Mouse (Mus musculus) kidney, embryonic 15.5 days (tissue): ENCODE data around the gene Stpg2. TPM values are rescaled to one million over a fixed set of nuclear protein-coding genes. Genes with fewer than 3 reads are reported as not detected.
"Not testable (repeated sequence)": the region's sequence is repeated elsewhere in the genome, so short reads cannot be mapped to it uniquely, and the experiment has no call there.

Experiments
- ATAC-seq: fragments of 200-750 bp; cut with Nextera tagmentation; replicated peaks from 2 replicates; pipeline ENCODE4 v1.8.0; 2017; ENCODE audit warnings: moderate TSS enrichment; ENCODE audit not compliant: low FRiP score
- H3K27ac ChIP-seq: fragments of 300-500 bp; sonication (generic); 2 replicates; pipeline ENCODE4 v1.5.1; 2015; ENCODE audit warnings: mild to moderate bottlenecking, inconsistent platforms
- H3K27me3 ChIP-seq: fragments of 300-500 bp; sonication (generic); 2 replicates; pipeline ENCODE4 v1.6.1; 2015; ENCODE audit warnings: inconsistent platforms
- H3K36me3 ChIP-seq: fragments of 300-500 bp; sonication (generic); 2 replicates; pipeline ENCODE4 v1.6.1; 2015; ENCODE audit warnings: inconsistent platforms
- H3K4me1 ChIP-seq: fragments of 300-500 bp; sonication (generic); 2 replicates; pipeline ENCODE4 v1.6.1; 2015; ENCODE audit warnings: inconsistent platforms
- H3K4me2 ChIP-seq: fragments of 300-500 bp; sonication (generic); 2 replicates; pipeline ENCODE4 v1.6.1; 2015; ENCODE audit warnings: moderate library complexity, mild to moderate bottlenecking, inconsistent platforms
- H3K4me3 ChIP-seq: fragments of 300-500 bp; sonication (generic); replicated peaks from 2 replicates; pipeline ENCODE4 v1.5.1; 2015; ENCODE audit warnings: mild to moderate bottlenecking, inconsistent platforms
- H3K9ac ChIP-seq: fragments of 300-500 bp; sonication (generic); 2 replicates; pipeline ENCODE4 v1.6.1; 2015; ENCODE audit warnings: mild to moderate bottlenecking, inconsistent platforms
- H3K9me3 ChIP-seq: fragments of 300-500 bp; sonication (generic); replicated peaks from 2 replicates; pipeline ENCODE4 v1.6.1; 2016; ENCODE audit warnings: inconsistent platforms
- WGBS: fragments of 180-500 bp; shearing (Covaris S2); methylation state at CpG from one replicate; pipeline ENCODE4 v1.1.7; 2015; ENCODE audit warnings: mixed read lengths; 5-methylcytosine and 5-hydroxymethylcytosine counted together
- polyA plus RNA-seq: library from polyadenylated mRNA; unstranded; fragments of >200 nt; fragmentation: Nextera tagmentation; extraction: Ambion mirVana; gene quantifications from 2 replicates; pipeline ENCODE4 v1.2.1, GENCODE M21; 2015

Stpg2 gene
- polyA plus RNA-seq, 1 experiment from 2014 or later = 0.12 TPM

DNA sequence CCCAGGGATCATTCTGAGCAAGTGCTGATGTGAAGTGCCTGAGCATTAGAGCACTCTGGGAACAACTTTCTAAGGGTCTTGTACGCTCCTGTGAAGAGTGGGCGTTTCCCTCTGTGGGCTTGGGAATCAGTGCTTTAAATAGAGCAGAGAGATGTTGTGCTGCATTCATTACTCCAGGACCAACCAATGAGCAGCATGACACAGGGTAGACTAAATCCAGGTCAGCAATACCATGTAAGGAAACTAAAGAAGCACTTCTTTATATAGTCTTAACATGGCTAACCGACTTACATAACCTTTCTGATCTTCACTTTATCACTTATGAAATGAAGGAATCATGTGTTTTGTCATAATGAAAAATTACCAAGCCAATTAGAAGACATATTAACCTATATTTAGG is 290.4 kb downstream of the Stpg2 start:
- H3K4me2 ChIP-seq = no peak overlapping the region
- no peak overlapping the region for H3K4me3 ChIP-seq
- ATAC-seq = no peak
- no peaks in the 10 kb centered on the region for H3K9me3 ChIP-seq
- no peaks in the 10 kb centered on the region for H3K4me1 ChIP-seq
- H3K27me3 ChIP-seq = no peaks in the 10 kb centered on the region
- H3K36me3 ChIP-seq = no peaks in the 10 kb centered on the region
- H3K9ac ChIP-seq = no peak overlapping the region
- no peak overlapping the region for H3K27ac ChIP-seq
- WGBS = 72% methylated on average over 3 of the region's 3 CpGs

DNA sequence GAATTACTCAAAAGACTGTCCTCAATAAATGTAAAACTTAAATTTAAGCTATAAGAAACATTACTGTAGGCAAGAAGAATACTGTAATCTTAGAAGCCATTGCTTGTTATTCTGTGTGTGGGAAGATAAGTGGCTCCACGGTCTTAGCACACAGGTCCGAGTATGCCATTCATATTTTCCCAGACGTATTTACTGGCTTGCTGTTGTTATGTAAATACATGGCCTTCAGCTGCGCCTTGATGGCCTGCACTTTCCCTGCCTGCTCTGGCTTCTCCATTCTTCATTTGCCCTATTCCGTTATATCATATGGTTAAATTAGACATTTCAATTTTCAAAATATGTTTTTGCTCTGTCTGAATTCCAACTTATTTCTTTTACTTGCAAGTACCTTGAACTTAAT is 296.7 kb downstream of the Stpg2 start:
- no peak overlapping the region for H3K4me2 ChIP-seq
- H3K27me3 ChIP-seq = no peaks in the 10 kb centered on the region
- no peak overlapping the region for H3K27ac ChIP-seq
- no peak overlapping the region for H3K9ac ChIP-seq
- no peaks in the 10 kb centered on the region for H3K4me1 ChIP-seq
- no peaks in the 10 kb centered on the region for H3K36me3 ChIP-seq
- no peaks in the 10 kb centered on the region for H3K9me3 ChIP-seq
- H3K4me3 ChIP-seq = no peak overlapping the region
- ATAC-seq = no peak
- WGBS = 65% methylated on average over 5 of the region's 5 CpGs

DNA sequence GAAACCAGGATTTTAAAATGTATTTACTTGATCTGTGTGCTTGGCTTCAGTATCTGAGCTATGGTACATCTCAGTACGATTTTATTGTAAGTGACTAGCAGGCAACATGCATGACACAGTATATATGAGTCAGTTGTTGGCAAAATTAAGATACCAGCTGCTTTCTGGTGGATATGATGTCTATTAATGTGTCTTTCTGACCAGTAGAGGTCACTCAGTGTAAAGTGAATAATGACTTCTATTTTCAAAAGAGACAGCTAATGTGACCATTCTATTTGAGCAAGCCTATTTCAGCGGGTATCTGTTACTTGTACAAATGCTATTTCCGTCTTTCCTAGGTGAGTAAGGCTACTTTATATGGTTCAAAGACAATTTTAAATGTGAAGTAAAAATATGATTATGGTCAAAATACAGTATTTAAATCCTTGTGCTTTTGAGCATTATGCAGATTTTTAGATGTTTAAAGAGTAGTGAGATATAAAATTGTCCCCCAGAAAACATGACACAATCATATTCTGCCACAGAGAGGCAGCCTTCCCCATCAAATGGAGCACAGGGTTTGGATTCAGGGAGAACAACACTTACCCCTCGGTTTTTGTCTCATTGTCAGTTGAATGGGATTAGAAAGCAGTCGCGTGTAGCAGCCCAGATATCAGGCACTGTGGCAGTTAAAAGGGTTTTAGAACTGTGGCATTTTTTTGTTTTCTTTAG is 303.9 kb downstream of the Stpg2 start:
- ATAC-seq = peak; percentile 67; the same call in 1 of the 2 replicates
- no peaks in the 10 kb centered on the region for H3K9me3 ChIP-seq
- no peak overlapping the region for H3K27ac ChIP-seq
- no peak overlapping the region for H3K9ac ChIP-seq
- 53% methylated on average over 6 of the region's 6 CpGs for WGBS
- H3K27me3 ChIP-seq = no peaks in the 10 kb centered on the region
- H3K4me1 ChIP-seq = no peaks in the 10 kb centered on the region
- no peak overlapping the region for H3K4me3 ChIP-seq
- H3K4me2 ChIP-seq = no peak overlapping the region
- H3K36me3 ChIP-seq = no peaks in the 10 kb centered on the region

DNA sequence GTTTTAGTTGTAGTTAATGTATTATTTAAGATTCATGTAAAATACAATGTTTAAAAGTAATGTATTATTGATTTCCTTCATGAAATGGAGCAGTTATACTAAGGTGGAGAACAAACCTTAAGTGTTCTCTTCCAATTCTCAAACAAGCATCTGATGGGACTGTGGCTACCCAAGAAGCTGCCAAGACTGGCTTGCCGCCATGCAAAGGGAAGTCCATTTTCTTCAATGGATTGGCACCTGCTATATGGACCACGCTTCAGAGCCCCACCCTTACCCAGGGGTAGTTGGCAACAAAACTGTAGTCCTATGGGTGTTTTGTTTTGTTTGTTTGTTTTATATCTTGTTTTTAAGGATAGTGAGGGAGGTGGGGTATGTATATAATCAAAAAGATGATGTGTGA is 373.0 kb downstream of the Stpg2 start:
- H3K4me3 ChIP-seq = no peak overlapping the region
- no peaks in the 10 kb centered on the region for H3K36me3 ChIP-seq
- no peaks in the 10 kb centered on the region for H3K4me1 ChIP-seq
- H3K27ac ChIP-seq = no peak overlapping the region
- no peaks in the 10 kb centered on the region for H3K27me3 ChIP-seq
- WGBS = 94% methylated on average over 2 of the region's 2 CpGs
- no peak for ATAC-seq
- H3K9ac ChIP-seq = no peak overlapping the region
- no peaks in the 10 kb centered on the region for H3K9me3 ChIP-seq
- H3K4me2 ChIP-seq = no peak overlapping the region

DNA sequence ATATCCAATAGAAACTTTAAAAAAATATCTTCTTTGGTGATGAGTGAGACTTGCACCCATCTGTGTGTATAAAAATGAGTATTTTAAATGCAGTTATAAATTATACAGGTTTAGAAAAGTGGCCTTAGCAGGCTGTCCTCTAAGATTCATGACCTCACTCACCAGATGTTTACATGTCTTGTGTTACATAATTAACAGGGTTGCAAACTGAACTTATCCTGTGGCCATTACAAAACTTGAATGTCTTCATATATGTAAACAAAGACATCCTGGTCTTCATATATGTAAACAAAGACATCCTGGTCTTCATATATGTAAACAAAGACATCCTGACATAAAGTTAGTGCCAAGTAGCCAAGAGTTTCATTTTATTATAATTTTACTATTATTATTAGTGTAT is 375.8 kb downstream of the Stpg2 start:
- H3K36me3 ChIP-seq = no peaks in the 10 kb centered on the region
- H3K27ac ChIP-seq = no peak overlapping the region
- no peak for ATAC-seq
- no peak overlapping the region for H3K9ac ChIP-seq
- no peak overlapping the region for H3K4me3 ChIP-seq
- no peaks in the 10 kb centered on the region for H3K27me3 ChIP-seq
- H3K4me2 ChIP-seq = no peak overlapping the region
- H3K9me3 ChIP-seq = no peaks in the 10 kb centered on the region
- H3K4me1 ChIP-seq = no peaks in the 10 kb centered on the region

DNA sequence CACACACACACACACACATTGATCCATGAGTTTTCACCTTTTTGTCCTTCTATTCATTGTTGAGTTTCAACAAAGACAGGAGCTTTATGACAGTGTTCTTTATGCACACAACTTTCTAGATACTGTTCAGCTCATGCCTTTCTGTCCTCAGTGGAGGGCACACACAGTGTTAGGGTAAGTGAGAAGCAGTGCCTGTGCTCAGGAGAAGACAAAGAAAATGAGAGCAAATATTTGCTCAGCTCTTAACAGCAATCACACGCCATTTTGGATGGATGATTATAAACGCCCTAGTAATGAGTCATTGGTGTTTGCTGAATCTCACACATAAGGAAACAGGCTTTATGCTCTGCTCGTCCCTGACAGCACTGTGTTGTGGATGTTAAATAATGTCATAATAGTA is 394.0 kb downstream of the Stpg2 start:
- 77% methylated on average over 3 of the region's 3 CpGs for WGBS
- no peak overlapping the region for H3K9ac ChIP-seq
- H3K4me1 ChIP-seq = no peaks in the 10 kb centered on the region
- H3K27me3 ChIP-seq = no peaks in the 10 kb centered on the region
- ATAC-seq = no peak
- H3K27ac ChIP-seq = no peak overlapping the region
- no peaks in the 10 kb centered on the region for H3K9me3 ChIP-seq
- H3K4me2 ChIP-seq = no peak overlapping the region
- H3K4me3 ChIP-seq = no peak overlapping the region
- H3K36me3 ChIP-seq = no peaks in the 10 kb centered on the region

DNA sequence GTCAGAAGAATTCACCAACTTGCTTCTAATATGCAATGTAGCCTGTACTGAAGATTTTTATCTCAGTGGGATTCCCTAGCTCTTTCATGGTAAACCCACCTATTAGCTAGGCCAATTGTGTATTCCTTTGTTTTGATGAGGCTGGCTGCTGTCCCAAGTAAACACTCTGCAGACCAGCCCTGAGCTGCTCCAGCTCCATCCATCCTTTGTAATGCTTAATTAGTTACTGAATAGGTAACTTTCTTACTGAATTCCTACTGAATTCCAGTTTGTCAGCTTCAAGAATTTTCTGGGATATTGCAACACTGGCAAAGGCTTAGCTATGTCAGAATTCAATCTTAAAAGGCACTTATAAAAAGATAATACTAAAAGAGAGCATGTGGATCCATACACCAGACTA is 402.8 kb downstream of the Stpg2 start:
- not testable (repeated sequence) for H3K9ac ChIP-seq, H3K27ac ChIP-seq, H3K4me1 ChIP-seq, H3K9me3 ChIP-seq, H3K4me3 ChIP-seq, H3K27me3 ChIP-seq, H3K36me3 ChIP-seq, H3K4me2 ChIP-seq, ATAC-seq

DNA sequence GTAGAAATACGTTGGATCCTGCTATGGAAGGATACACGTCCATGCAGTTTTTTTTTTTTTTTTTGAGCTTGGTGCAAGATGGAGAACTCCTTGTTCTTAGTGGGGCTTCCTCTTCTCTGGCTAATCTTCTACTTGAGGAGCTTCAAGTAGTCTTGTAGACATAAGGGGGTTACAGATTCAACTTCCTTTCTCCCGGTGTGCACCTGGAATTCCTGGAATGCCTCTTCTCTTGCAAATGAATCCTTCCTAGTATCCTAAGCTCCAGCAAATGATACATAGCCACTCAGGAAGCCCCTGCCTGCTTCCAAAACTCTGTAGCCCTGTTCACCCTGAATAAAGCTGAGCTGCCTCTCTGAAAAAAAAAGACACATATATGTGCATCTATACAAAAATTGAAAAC is 409.1 kb downstream of the Stpg2 start:
- Histone ChIP-seq H3K9ac (no peak overlapping the region), H3K4me2 (no peak overlapping the region), H3K4me1 (no peaks in the 10 kb centered on the region), H3K4me3 (no peak overlapping the region), H3K27ac (no peak overlapping the region), H3K9me3 (no peaks in the 10 kb centered on the region), H3K27me3 (no peaks in the 10 kb centered on the region), H3K36me3 (no peaks in the 10 kb centered on the region)
- WGBS = 69% methylated on average over 3 of the region's 3 CpGs
- no peak for ATAC-seq

DNA sequence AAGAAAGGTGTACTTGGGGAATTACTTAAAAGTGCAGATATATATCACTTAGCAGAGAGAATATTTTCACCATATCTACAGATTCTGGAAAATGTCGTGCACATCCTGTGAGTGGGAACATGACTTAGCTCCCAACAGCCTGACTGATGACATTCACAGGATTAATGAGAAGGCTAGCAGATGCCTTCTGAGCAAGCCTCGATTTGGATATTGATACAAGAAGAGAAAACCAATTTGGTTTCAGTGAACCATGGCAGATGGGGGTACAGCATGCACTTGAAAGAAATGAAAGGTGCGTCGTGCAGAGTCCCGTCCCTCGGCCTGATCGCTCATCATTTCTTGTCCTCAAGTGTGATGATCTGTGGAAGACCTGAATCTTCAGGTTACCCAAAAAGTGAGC is 410.3 kb downstream of the Stpg2 start:
- no peak for ATAC-seq
- no peak overlapping the region for H3K27ac ChIP-seq
- 70% methylated on average over 7 of the region's 7 CpGs for WGBS

DNA sequence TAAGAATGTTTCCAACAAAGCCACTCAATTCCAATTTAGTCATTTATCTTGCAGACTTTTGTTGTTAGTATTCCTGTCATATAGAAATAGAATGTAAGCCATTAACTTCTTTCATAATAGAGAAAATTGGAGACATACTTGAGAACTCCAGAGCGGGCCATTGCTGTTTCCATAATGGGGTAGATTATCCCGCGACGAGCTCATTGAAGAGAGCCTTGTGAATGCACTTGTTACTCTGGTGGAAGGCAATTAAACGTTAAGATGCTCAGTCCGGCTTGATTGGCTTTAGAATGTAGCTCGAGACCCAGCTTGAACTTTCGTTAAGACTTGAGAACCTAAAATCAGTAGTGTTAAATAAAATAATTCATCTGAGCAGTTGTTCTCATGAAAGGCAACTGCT is 432.4 kb downstream of the Stpg2 start:
- Histone ChIP-seq H3K9ac (no peak overlapping the region), H3K4me3 (no peak overlapping the region), H3K4me1 (no peaks in the 10 kb centered on the region), H3K36me3 (no peaks in the 10 kb centered on the region), H3K27me3 (no peaks in the 10 kb centered on the region), H3K9me3 (no peaks in the 10 kb centered on the region), H3K4me2 (no peak overlapping the region), H3K27ac (no peak overlapping the region)
- no peak for ATAC-seq
- 90% methylated on average over 8 of the region's 8 CpGs for WGBS

More for the DNA sequence above, 410.3 kb downstream of the Stpg2 start:
- no peak overlapping the region for H3K4me3 ChIP-seq
- H3K4me2 ChIP-seq = no peak overlapping the region
- no peaks in the 10 kb centered on the region for H3K27me3 ChIP-seq
- H3K9me3 ChIP-seq = no peaks in the 10 kb centered on the region
- H3K36me3 ChIP-seq = no peaks in the 10 kb centered on the region
- H3K9ac ChIP-seq = no peak overlapping the region
- H3K4me1 ChIP-seq = no peaks in the 10 kb centered on the region

DNA sequence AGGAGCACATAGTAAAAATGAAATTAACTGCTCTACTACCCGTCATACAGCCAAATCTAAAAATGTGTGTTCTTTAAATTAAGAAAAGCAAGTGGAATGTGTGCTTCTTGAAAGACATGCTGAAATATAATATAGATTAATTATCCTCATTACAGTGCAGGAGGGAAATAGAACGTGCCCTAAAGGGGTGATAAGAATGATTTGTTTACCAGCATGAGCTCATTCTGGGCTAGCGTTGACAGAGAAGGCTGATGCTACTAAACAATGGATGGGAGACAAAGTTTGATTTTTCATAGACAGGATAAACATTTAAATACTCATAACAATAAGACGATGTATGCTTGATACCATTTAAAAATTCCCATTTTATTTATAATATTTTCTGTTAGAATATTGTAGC is 446.0 kb downstream of the Stpg2 start:
- Histone ChIP-seq H3K9ac (no peak overlapping the region), H3K27me3 (no peaks in the 10 kb centered on the region), H3K9me3 (no peaks in the 10 kb centered on the region), H3K4me3 (no peak overlapping the region), H3K4me2 (no peak overlapping the region), H3K36me3 (no peaks in the 10 kb centered on the region), H3K27ac (no peak overlapping the region), H3K4me1 (no peaks in the 10 kb centered on the region)
- ATAC-seq = no peak
- 53% methylated on average over 4 of the region's 4 CpGs for WGBS

DNA sequence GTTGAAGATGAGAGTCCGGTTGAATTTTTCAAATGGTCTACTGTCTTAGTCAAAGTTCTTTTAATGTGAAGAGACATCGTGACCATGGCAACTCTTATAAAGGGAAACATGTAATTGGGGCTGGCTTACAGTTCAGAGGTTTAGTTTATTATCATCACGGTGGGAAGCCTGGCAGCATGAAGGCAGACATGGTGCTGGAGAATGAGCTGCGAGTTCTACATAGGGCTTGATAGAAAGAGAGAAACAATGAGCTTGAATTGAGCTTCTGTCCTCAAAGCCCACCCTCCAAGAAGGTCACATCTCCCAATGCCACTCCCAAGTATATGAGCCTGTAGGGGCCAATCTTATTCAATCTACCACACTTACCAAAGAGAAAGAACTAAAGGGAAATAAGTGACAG is 453.9 kb downstream of the Stpg2 start:
- WGBS = 84% methylated on average over 4 of the region's 4 CpGs
- no peak for ATAC-seq

DNA sequence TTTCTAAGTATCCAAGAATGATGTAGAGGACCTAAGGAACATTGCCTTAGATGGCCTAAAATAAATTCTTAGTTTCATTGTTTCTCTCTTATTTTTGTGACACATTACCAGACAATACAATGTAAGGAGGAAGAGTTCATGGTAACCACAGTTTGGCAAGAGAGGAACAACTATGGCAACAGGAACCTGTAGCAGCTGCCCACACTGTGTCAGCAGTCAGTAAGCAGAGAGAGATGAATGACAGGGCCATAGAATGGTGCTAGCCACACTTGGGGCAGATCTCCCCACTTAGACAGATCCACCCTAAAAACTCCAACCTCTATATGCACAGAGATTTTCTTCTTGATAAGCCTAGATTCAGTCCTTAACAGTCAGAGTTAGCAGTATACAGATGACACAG is 456.7 kb downstream of the Stpg2 start:
- Histone ChIP-seq H3K27me3 (no peaks in the 10 kb centered on the region), H3K4me2 (no peak overlapping the region), H3K4me1 (no peaks in the 10 kb centered on the region), H3K27ac (no peak overlapping the region), H3K36me3 (no peaks in the 10 kb centered on the region), H3K9ac (no peak overlapping the region), H3K4me3 (no peak overlapping the region), H3K9me3 (no peaks in the 10 kb centered on the region)
- ATAC-seq = no peak

More for the DNA sequence above, 453.9 kb downstream of the Stpg2 start:
- no peak overlapping the region for H3K9ac ChIP-seq
- no peaks in the 10 kb centered on the region for H3K27me3 ChIP-seq
- H3K9me3 ChIP-seq = no peaks in the 10 kb centered on the region
- H3K4me1 ChIP-seq = no peaks in the 10 kb centered on the region
- H3K4me2 ChIP-seq = no peak overlapping the region
- H3K4me3 ChIP-seq = no peak overlapping the region
- no peaks in the 10 kb centered on the region for H3K36me3 ChIP-seq
- no peak overlapping the region for H3K27ac ChIP-seq
